Comparison of ENCODE assay signal across 8 mouse cellular contexts in genomic region chr16:8821429-8821828, GRCm38 (mm10). TPM values are rescaled to one million over a fixed set of nuclear protein-coding genes. Genes with fewer than 3 reads are reported as not detected.
DNase-seq lines count a peak whose midpoint lies in the region; ATAC-seq lines count a peak whose summit lies in the region.

No protein-coding gene starts in this region.

- DNase-seq in frontal cortex, adult 2 months (ENCODE audit: extremely low spot score in 1 of 2, low spot score in 1 of 2): peak; percentile 61 to 80
- no peak for DNase-seq in frontal cortex, postnatal 14 days (ENCODE audit: low spot score in 2 of 2)
- peak; percentile 86 for DNase-seq in brain, adult 2 months (ENCODE audit: low read depth, low spot score)
- peak; percentile 26 for DNase-seq in heart, postnatal 25 days (ENCODE audit: low spot score)
- DNase-seq in right cerebral cortex, adult 18-20 months: peak; percentile 80
- DNase-seq in spleen, postnatal 14 days (ENCODE audit: low spot score in 2 of 2): no peak

- intact Hi-C loops in heart, postnatal 25 days (cut with DNase I): no loop called here

- ATAC-seq in CD4-positive, CD25-positive, alpha-beta regulatory T cell, adult 4 months: no peak
- ATAC-seq in activated CD4-positive, CD25-positive, alpha-beta regulatory T cell, adult 4 months: no peak

RNA-seq across cellular contexts. Expression of gene 1810013L24Rik, which starts 8.5 kb away (rescaled TPM):
- 47.8 and 47.9 TPM in 2 replicates for polyA plus RNA-seq in frontal cortex, adult 2 months (2012; rRNA removed)
- 100 to 1,000 TPM in 1 of 2 experiments, 10 to 100 TPM in 1; 97.2 to 125 TPM for total RNA-seq in heart, postnatal 25 days (2021)
- 10 to 100 TPM; 16.6 to 25.7 TPM for polyA plus RNA-seq in CD4-positive, CD25-positive, alpha-beta regulatory T cell, adult 4 months (2017; shearing (Covaris generic))
- polyA plus RNA-seq in activated CD4-positive, CD25-positive, alpha-beta regulatory T cell, adult 4 months (2017; shearing (Covaris generic)): 10 to 100 TPM; 17.5 to 21.1 TPM

RNA-seq across cellular contexts. Expression of gene Usp7, which starts 29.3 kb away (rescaled TPM):
- polyA plus RNA-seq in frontal cortex, adult 2 months (2012; rRNA removed): 110 and 118 TPM in 2 replicates
- 10 to 100 TPM; 44.2 to 52.5 TPM for total RNA-seq in heart, postnatal 25 days (2021)
- polyA plus RNA-seq in CD4-positive, CD25-positive, alpha-beta regulatory T cell, adult 4 months (2017; shearing (Covaris generic)): 10 to 100 TPM; 39.2 to 51.8 TPM
- polyA plus RNA-seq in activated CD4-positive, CD25-positive, alpha-beta regulatory T cell, adult 4 months (2017; shearing (Covaris generic)): 10 to 100 TPM; 35.0 to 48.0 TPM

Comparison
In these comparisons a context has a peak if more than half of its experiments do, and no peak if none do; other contexts are left out.
1. DNase-seq: peak in frontal cortex, adult 2 months (2 of 2), brain, adult 2 months (single experiment), heart, postnatal 25 days (single experiment) and right cerebral cortex, adult 18-20 months (single experiment); none in frontal cortex, postnatal 14 days (0 of 2) and spleen, postnatal 14 days (0 of 2).